Mouse (Mus musculus) NIH3T3 (cell line): Measurements from ENCODE around the gene Lins1.
A peak's percentile ranks its signal among the peaks of the same experiment; 100 is the strongest.

Experiments
- DNase-seq: peaks from one replicate; pipeline ENCODE4 v3.0.0-alpha.2; 2012; ENCODE audit warnings: low read depth

Gene Lins1

DNA sequence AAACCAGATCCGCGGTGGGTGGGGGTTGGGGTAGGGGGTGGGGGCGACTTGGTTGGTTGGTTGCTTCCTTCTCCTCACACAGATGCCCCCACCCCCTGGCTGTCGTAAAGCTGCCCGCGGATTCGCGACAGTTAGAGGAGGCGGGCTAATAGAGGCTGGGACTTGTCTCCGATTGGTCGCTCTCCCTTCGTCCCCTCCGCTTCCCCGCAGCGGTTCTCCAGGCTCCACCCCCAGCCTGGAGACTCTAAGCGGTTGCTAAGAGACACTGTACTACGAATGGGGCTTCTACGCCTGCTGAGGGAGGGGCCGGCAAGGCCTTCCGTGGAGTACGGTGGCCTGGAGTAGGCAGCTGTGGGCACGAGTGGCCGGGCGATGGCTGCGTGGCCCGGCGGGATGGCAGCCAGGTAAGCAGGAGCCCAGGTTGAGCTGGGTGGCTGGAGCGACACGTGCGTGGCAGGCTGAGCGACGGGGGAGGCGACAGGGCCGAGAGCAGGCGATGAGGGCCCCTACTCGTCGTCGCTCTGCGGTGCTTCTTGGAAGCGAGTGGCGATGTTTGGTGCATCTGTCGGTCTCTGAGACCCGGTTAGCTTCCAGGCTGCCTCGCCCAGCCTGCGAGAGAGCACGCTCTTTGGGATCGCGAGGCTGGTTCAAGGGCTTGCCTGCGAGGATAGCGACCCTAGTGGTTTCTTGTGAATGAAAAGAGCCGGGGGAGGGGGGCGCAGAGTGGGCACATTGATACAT is at the start of gene Lins1:
Lins1 (plus strand) TSS at position 270 of the 741 bp plus-strand sequence.
- DNase-seq: peak; percentile 99

DNA sequence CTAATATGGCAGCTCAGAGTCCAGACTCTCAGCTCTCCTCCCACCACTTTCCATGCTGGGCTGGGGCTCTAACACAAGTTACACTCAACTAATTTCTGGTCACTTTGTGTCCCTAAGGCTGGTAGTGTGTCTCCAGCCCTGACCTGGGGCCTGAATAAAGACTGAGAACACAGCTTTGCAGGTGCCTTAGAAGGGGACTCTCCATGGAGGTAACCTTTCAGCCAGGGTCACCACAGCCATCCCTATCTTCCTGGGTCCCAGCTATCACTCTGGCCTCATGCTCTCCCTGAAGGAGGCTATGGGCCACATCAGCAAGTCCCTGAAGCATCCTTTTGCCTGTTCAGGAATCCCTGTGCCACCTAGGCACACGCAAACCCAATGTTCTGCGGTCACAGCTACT is 44.0 kb upstream of the Lins1 start:
- no peak for DNase-seq

GRCm38 (mm10) chr7:66649181-66649580 is 40.5 kb upstream of the Lins1 start:
- no peak for DNase-seq

- no peak for DNase-seq
Measured at GRCm38 (mm10) chr7:66650883-66651282, 38.8 kb upstream of the Lins1 start.

- DNase-seq: no peak
Measured at GRCm38 (mm10) chr7:66652216-66652615, 37.5 kb upstream of the Lins1 start.

- peak; percentile 41 for DNase-seq
Measured at GRCm38 (mm10) chr7:66653596-66653995, 36.1 kb upstream of the Lins1 start.

GRCm38 (mm10) chr7:66655471-66655870 is 34.2 kb upstream of the Lins1 start:
- DNase-seq: no peak

- peak; percentile 49 for DNase-seq
Measured at GRCm38 (mm10) chr7:66660291-66660690, 29.4 kb upstream of the Lins1 start.

GRCm38 (mm10) chr7:66660972-66661371 is 28.7 kb upstream of the Lins1 start:
- no peak for DNase-seq

- peak; percentile 92 for DNase-seq
Measured at GRCm38 (mm10) chr7:66661572-66661971, 28.1 kb upstream of the Lins1 start.

DNA sequence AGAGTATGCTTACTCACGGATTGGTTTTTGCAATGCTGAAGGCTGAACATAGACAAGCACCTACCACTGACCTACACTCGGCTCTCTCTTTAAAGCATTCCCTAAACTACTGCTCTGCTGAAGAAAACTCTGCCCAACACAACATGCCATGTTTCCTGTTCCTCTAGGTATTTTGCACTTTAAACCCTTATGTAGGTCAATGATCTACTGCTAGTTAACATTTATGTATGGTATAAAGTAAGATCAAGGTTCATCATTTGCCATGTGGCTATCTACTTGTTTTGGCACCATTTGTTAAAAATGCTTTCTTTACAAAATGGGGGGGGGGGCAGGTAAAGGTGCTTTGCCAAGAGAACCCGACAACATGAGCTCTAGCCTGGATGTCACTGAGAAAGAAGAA is 26.1 kb upstream of the Lins1 start:
- no peak for DNase-seq

- no peak for DNase-seq
Measured at GRCm38 (mm10) chr7:66667064-66667463, 22.6 kb upstream of the Lins1 start.

DNA sequence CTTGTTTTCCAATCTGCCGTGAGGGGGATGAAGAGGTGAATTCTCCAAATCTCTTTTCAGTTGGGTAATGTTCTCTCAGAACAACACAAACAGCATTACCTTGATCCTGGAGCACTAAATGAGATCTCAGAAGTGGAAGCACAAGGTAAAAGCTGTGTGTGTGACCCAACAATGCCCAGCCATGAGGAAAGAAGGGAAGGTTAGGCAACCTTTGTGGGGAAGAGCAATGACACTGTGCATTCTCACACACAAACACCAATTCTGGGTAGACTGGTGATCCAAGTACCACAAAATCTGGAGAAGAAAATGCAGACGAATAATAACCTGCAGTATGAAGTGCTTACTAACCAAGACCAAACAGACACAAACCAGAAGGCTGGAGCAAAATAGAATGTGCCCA is 13.9 kb upstream of the Lins1 start:
- no peak for DNase-seq

GRCm38 (mm10) chr7:66682119-66682863 is 7.4 kb upstream of the Lins1 start:
- DNase-seq: no peak

- peak; percentile 5 for DNase-seq
Measured at GRCm38 (mm10) chr7:66688721-66689120, 968 bp upstream of the Lins1 start.

GRCm38 (mm10) chr7:66689294-66689619 is 432 bp upstream of the Lins1 start, which contains the start of gene Asb7:
TSS of gene Asb7 (minus strand) at chr7:66689596.
- no peak for DNase-seq

GRCm38 (mm10) chr7:66694467-66694866 is 4.8 kb downstream of the Lins1 start:
- DNase-seq: no peak

GRCm38 (mm10) chr7:66702721-66703120 is 13.0 kb downstream of the Lins1 start:
- no peak for DNase-seq

DNA sequence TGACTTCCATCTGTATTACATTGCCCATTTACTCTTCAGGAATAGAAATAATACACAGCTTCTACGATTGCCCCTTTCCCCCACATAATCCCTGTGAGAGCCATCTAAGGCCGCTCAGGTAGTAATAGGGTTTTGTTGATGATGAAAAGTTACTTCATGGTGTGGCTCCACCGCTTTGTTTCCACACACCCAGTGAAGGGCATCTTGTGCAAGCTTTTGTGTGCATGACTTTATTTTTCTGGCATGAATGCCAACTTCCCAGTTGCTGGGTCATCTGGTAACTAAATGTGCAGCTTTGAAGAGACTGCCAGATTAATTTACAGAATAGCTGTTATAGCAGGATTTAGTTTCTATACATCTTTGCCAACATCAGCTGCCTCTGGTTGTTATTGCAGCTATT is 14.9 kb downstream of the Lins1 start:
- DNase-seq: peak; percentile 9

GRCm38 (mm10) chr7:66711166-66711565 is 21.5 kb downstream of the Lins1 start:
- peak; percentile 34 for DNase-seq

DNA sequence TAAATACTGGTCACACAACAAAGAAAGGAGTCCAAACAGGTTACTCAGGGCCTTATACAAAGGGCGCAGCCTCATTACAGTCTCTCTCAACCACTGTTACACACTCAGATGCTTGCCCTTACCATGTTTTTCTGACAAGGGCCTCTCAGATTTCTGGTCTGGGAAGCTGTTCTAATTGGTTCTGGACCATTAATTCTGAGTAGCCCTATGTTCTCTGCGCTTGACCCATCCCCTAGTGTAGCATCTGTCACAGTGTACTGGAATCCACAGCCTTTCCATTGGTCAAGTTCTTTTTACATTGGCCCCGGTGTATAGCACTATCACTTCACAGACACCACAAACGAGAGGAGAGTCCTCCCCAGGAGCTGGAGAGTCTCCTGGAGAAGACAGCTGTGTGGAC is 34.8 kb downstream of the Lins1 start:
- DNase-seq: no peak

GRCm38 (mm10) chr7:66724954-66725353 is 35.3 kb downstream of the Lins1 start:
- DNase-seq: no peak

DNA sequence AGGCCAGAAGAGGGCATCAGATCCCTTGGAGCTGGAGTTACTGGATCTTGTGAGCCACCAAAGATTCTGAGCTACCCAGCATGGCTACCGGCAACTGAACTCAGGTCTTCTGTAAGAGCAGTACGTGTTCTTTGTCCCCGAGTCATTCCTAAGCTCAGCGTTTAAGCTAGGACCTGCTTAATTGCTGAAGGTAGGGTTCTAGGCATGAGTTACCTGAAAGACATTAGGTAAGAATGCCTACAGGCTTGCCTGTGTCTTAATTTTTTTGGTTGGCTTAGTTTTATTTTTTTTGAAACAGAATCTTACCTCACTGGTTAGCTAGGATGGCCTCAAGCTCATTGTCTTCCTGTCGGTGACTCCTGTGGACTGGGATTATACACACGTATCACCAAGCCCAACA is 38.4 kb downstream of the Lins1 start:
- no peak for DNase-seq

GRCm38 (mm10) chr7:66729232-66729631 is 39.5 kb downstream of the Lins1 start:
- DNase-seq: no peak
